Mouse (Mus musculus): ENCODE data around the gene Lgals9.
"Not testable (repeated sequence)": the region's sequence is repeated elsewhere in the genome, so short reads cannot be mapped to it uniquely, and the experiment has no call there.

Lgals9 gene

GRCm38 (mm10) chr11:79007356-79007755 is 22.6 kb upstream of the Lgals9 start:
- not testable (repeated sequence) for DNase-seq (ENCODE audit: low read depth, low spot score)

GRCm38 (mm10) chr11:79006417-79006816 is 21.7 kb upstream of the Lgals9 start:
- no peak for DNase-seq (ENCODE audit: low read depth, low spot score)

GRCm38 (mm10) chr11:79005578-79006394 is 21.0 kb upstream of the Lgals9 start:
- no peak for DNase-seq (ENCODE audit: low read depth, low spot score)

- DNase-seq (ENCODE audit: low read depth, low spot score): no peak
Measured at GRCm38 (mm10) chr11:79003769-79004638, 19.3 kb upstream of the Lgals9 start.

DNA sequence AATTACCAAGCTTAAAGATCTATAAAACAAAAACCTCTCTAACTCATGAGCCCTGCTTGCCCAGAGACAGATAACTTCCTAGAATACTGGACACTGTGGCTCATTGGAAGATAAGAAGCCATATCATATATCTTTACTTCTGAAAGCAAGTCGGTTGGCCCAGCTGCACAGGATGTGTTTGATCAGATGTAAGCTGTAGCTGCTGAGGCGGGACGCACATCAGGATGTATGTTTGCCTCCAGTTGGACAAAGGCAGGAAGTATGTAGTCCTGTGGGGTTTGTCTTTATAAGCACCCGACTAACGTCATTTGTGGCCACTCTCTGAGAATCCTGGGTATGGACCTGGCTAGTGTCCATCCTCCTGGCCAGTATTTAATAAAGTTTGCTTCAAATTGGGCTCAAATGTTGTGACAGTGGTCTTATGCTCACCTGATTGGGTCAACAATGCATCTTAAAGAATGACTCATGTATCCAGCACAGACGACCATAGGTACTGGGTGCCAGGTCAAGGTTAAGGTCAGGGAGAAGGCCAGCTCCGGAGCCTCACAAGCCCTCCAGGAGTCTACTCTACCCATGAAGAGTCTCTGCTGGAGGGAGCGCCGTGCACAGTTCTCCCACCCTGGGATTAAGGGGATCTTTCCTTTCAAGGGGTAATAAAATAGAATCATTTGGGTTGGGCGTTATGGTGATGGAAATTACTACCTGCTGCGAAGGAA is 18.5 kb upstream of the Lgals9 start:
- no peak for DNase-seq (ENCODE audit: low read depth, low spot score)

- no peak for DNase-seq (ENCODE audit: low read depth, low spot score)
Measured at GRCm38 (mm10) chr11:79002551-79002951, 17.8 kb upstream of the Lgals9 start.

- DNase-seq (ENCODE audit: low read depth, low spot score): no peak
Measured at GRCm38 (mm10) chr11:79001871-79002270, 17.1 kb upstream of the Lgals9 start.

DNA sequence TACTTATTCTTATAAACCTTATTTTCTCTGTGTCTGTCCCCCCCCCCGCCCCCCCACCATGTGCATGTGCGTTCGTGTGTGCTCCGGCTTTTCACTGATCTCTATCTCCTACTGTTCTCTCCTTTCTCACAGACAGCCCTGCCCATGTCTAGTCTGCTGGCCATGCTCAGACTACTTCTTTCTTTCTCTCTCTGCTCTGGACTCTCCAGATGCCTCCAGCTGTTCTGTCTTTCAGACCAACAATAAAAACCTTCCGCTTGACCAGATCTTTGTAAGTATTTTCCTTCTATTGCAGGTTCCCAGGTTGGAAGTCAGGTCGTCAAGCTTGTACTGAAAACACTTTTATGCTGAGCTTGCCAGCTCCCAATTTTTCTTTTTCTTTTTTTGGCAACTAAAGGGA is 14.4 kb upstream of the Lgals9 start:
- DNase-seq (ENCODE audit: low read depth, low spot score): no peak

DNA sequence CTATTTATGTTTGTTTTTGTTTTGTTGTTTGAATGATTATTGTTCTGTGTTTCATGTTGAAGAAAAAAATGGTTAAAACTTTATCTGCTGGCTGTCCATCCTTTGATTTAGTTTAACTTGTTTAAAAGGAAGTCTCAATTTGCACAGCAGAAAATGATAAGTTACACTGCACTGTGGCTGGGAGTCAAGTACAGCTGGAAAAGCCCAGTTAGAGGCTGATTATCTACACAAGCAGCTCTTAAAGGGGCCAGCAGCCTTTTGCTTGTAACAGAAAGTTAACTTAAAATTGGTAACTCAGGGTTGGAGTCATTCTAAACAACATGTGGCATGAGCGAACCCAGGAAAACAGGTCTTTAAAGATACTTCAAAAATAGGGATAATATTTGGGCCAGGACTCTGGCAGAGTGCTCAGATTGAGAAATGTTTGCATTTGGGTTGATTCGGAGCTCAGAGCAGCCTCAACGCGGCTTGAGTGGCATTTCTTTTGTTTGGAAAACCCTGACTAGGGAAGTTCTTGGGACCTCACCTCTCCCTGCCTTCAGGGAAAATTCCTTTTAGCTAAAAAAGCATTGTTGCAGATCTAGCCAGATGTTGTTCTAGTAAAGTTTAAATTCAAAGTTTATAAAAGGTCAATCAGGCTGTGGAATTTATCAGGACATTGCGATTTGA is 6.3 kb upstream of the Lgals9 start:
- not testable (repeated sequence) for DNase-seq (ENCODE audit: low read depth, low spot score)

DNA sequence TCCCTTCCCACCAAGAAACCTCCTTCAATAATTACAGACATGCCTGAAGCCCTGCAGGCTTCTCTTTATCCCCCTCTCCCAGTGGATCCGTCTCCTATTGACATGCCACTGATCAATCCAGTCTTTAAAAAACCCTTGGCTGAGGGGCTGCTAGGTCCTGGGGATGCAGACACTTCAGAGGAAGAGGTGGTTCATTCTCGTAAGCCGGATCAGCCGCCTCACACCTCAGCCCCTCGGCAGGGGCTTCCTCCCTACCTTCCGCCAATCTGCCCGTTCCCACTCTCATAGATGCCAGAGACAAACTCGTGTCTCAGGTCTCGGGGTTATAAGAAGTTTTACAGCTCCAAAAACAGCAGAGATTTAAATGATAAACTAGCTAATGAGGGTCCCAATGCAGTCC is 5.3 kb upstream of the Lgals9 start:
- no peak for DNase-seq (ENCODE audit: low read depth, low spot score)

- not testable (repeated sequence) for DNase-seq (ENCODE audit: low read depth, low spot score)
Measured at GRCm38 (mm10) chr11:78989206-78989605, 4.5 kb upstream of the Lgals9 start.

- DNase-seq (ENCODE audit: low read depth, low spot score): no peak
Measured at GRCm38 (mm10) chr11:78986311-78987002, 1.7 kb upstream of the Lgals9 start.

DNA sequence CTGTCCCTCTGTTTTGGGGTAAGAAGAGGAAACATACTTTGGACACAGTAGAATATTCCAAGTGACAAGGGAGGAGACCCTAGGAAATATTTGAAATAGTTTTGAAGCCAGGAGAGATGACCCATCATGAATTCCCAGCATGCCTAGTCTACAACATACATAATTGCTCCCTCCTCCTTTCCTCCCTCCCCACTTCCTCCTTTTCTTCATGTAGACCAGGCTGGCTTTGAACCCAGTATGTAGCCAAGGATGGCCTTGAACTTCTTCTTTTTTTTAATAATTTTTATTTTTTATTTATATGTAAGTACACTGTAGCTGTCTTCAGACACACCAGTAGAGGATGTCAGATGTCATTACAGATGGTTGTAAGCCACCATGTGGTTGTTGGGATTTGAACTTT is 759 bp upstream of the Lgals9 start:
- no peak for DNase-seq (ENCODE audit: low read depth, low spot score)

DNA sequence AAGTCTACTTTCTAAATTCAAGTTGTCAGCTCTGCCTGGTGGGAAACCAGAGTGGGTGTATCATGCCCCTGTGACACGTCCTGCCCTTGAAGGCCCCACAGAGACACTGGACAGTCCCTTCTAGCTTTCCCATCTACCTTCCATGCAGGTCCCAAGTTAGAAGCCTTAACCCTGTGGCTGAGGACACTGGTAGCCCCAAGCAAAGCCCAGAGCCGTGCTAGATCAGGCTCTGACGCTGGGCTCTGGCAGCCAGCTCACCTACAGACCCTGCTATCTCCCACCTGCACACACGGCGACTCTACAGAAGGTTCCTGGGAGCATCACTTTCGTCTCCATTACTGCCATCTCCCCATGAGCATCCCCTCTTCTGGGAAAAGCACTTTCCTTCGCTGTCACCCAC is 1.2 kb downstream of the Lgals9 start:
- no peak for DNase-seq (ENCODE audit: low read depth, low spot score)

DNA sequence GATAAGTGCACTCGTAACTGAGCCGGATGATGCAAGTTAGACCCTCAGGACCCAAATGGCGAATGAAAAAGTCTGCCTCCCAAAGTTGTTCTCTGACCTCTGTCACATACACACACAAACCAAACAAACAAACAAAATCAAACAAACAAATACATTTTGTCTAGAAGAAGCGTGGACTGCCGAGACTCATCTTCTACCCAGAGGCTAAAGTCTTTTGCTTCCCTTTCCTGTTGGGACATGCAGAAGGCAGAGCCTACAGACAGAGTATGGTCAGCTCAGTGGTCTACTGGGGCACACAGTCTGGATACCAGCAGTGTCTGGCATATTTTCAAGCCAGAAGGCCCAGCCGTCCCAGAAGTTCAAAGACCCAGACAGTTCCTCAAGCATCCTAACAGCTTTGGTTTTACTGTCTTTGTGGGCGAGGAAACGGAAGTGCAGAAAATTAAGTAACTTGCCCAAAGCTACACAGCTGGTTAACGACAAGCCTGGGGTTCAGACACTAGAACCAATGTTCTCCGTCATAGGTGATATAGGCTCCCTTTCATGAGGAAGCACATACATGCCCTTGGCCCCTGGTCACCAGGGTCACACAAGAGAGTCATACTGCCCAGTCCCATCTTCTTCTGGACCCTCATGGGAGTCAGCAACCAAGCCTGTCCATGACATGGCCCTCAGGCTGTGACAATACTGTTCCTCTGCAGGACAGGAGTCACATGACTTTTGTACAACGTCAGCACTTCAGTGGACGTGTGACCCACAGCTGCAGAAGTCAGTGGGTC is 2.0 kb downstream of the Lgals9 start:
- no peak for DNase-seq (ENCODE audit: low read depth, low spot score)

DNA sequence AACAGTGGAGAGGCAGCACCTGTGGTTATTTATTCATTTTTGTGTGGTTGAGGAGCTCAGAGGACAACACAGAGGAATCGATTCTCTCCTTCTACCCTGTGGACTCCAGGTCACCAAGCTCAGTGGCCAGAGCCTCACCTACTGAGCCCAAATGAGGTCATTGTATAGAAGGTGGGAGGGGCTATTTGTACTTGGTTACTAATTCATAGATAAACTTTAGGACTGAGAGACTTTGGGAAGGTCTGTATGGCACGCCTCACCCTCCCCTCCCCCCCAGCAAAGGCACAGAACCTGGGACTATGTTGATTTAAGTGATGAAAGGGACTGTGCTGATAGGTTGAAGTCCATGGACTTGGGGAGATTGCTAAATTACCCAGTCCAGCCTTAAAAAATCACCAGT is 2.7 kb downstream of the Lgals9 start:
- DNase-seq (ENCODE audit: low read depth, low spot score): no peak

- DNase-seq (ENCODE audit: low read depth, low spot score): no peak
Measured at GRCm38 (mm10) chr11:78980083-78980634, 4.6 kb downstream of the Lgals9 start.

GRCm38 (mm10) chr11:78978176-78979019 is 6.3 kb downstream of the Lgals9 start:
- DNase-seq (ENCODE audit: low read depth, low spot score): no peak
